Mouse (Mus musculus): ENCODE measurements at regions not wholly inside any gene's neighbourhood (a gene's known extent, or its start where the extent isn't known, plus 50 kb on each side); places are given as distances from the start of the nearest gene placed in this dataset.

DNA sequence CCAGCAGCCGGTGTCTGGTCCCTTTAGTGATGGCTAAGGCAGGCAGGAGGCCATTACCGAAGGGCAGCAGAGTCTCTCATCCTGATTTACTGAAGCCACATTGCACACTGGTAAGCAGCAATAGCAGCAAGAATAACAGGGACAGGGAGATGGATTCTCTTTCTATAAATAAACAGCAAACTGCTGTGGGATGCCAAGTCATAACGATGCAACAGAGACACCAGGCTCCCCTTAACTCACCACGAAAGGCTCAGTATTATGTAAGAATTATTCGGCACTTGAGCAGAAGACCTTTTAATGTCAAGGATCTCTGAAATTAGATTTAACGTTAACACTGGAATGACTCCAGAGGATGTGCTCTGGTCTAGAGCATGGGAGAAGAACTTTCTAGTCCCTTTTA is 202.1 kb downstream of the Ddx10 start:
- Histone ChIP-seq H3K9ac (replicated peaks) (no peak overlapping the region), H3K9me3 (no peaks in the 10 kb centered on the region), H3K27ac (replicated peaks) (no peak overlapping the region), H3K36me3 (no peaks in the 10 kb centered on the region), H3K4me3 (no peak overlapping the region), H3K4me1 (no peaks in the 10 kb centered on the region), H3K27me3 (no peaks in the 10 kb centered on the region), H3K4me2 (replicated peaks) (no peak overlapping the region)
- WGBS = 80% methylated on average over 6 of the region's 6 CpGs
- ATAC-seq (replicated peaks) = no peak

DNA sequence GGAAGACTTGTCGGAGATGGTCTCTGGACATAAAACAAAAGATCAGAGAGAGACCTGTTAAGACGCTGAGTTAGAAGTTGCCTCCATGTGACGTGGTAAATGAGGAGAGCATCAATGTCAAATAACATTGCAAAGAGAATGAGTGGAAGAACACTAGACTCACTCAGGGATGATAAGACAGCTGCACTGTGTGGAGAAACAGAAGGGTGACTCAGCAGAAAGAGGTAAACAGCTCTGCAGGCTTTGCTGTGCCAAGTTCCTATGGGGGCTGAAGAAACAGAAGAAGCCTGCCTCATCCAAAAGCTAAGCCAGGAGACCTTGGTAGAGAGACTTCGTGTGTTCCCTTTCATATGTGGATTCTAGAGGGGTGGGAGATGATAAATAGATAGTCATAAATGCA is 214.1 kb downstream of the Ddx10 start:
- Histone ChIP-seq H3K27me3 (no peaks in the 10 kb centered on the region), H3K9ac (replicated peaks) (no peak overlapping the region), H3K27ac (replicated peaks) (no peak overlapping the region), H3K4me3 (no peak overlapping the region), H3K9me3 (no peaks in the 10 kb centered on the region), H3K36me3 (no peaks in the 10 kb centered on the region), H3K4me1 (no peaks in the 10 kb centered on the region), H3K4me2 (replicated peaks) (no peak overlapping the region)
- no peak for ATAC-seq (replicated peaks)
- 82% methylated on average over 4 of the region's 4 CpGs for WGBS

DNA sequence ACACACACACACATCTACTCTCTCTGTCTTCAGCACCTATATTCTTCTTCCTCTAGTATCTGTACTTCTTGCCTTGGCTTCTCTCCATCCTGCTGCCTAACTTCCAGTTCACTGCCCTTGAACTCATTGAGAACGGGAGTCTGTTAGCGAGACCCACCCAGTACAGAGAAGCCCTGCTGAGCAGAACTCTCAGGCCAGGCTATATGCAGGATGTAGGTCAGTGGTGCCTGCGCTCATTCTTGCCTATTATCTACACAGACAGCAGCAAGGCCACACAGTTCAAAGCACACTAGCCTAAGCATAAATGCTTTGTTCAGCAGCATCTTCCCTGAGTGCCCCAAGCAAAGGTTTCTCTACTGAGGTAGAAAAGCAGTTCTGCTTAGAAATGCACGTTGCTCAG is 225.8 kb downstream of the Ddx10 start:
- 66% methylated on average over 4 of the region's 4 CpGs for WGBS

DNA sequence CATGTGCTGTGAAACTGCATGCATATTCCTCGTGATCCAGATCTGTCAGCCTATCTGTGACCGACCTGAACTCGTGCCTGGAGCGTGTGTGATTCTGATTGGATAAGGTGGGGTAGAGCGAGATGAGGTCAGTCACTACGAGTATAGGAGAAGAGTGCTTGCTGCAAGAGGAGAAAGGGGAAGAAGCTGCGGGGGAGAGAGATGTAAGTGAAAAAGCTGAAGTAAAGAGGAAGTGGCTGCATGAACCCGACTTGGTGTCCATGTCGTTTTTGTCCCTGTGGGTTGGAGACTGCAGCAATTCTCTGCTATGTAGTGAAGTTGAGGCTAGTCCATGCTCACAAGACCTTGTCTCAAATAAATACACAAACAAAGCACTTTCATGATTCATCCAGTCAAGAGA is 237.1 kb downstream of the Ddx10 start:
- no peaks in the 10 kb centered on the region for H3K36me3 ChIP-seq
- no peak overlapping the region for H3K4me3 ChIP-seq
- WGBS = 92% methylated on average over 9 of the region's 9 CpGs
- no peak for ATAC-seq (replicated peaks)
- no peaks in the 10 kb centered on the region for H3K4me1 ChIP-seq
- no peaks in the 10 kb centered on the region for H3K27me3 ChIP-seq
- H3K9me3 ChIP-seq = no peaks in the 10 kb centered on the region
- no peak overlapping the region for H3K27ac ChIP-seq (replicated peaks)
- H3K9ac ChIP-seq (replicated peaks) = no peak overlapping the region
- H3K4me2 ChIP-seq (replicated peaks) = no peak overlapping the region

More for the DNA sequence above, 225.8 kb downstream of the Ddx10 start:
- no peak overlapping the region for H3K4me3 ChIP-seq
- no peaks in the 10 kb centered on the region for H3K36me3 ChIP-seq
- no peak for ATAC-seq (replicated peaks)
- no peaks in the 10 kb centered on the region for H3K27me3 ChIP-seq
- no peak overlapping the region for H3K27ac ChIP-seq (replicated peaks)
- no peaks in the 10 kb centered on the region for H3K9me3 ChIP-seq
- H3K4me1 ChIP-seq = no peaks in the 10 kb centered on the region
- H3K4me2 ChIP-seq (replicated peaks) = no peak overlapping the region
- no peak overlapping the region for H3K9ac ChIP-seq (replicated peaks)

DNA sequence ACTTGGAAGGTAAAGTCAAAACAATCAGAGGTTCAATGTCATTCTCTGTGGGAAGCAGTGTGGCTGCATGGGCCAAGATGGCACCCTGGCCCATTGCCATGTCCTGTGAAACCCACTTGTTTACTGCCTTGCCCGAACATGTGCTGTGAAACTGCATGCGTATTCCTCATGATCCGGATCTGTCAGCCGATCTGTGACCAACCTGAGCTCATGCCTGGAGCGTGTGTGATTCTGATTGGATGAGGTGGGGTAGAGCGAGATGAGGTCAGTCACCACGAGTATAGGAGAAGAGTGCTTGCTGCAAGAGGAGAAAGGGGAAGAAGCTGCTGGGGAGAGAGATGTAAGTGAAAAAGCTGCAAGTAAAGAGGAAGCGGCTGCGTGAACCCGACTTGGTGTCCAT is 240.5 kb downstream of the Ddx10 start:
- Histone ChIP-seq H3K27ac (replicated peaks) (no peak overlapping the region), H3K4me3 (no peak overlapping the region), H3K27me3 (no peaks in the 10 kb centered on the region), H3K4me2 (replicated peaks) (no peak overlapping the region), H3K9ac (replicated peaks) (no peak overlapping the region), H3K9me3 (no peaks in the 10 kb centered on the region), H3K4me1 (peaks cover 11% of the 10 kb centered on the region; the same call in 1 of the 2 replicates), H3K36me3 (no peaks in the 10 kb centered on the region)
- ATAC-seq (replicated peaks) = no peak
- WGBS = 90% methylated on average over 10 of the region's 10 CpGs

DNA sequence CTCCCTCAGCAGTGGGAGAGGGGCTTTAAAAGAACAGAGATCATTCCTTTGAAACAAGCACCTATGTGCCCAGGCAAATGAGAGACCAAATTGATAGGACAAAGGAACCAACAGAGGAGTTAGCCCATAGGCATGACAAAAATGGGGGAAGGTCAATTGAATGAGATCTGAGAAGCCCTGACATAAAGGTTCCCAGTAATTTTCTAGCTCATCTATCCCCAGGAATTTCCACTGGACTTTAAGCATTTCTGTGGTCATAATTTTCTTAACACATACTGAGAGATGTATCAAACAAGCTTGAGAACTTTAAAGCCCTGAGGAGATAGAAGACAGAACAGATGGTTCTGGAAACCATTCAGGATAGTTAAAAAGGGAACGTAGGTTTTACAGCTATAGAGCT is 241.8 kb downstream of the Ddx10 start:
- Histone ChIP-seq H3K9ac (replicated peaks) (no peak overlapping the region), H3K27me3 (no peaks in the 10 kb centered on the region), H3K4me3 (no peak overlapping the region), H3K36me3 (no peaks in the 10 kb centered on the region), H3K4me2 (replicated peaks) (no peak overlapping the region), H3K27ac (replicated peaks) (no peak overlapping the region), H3K9me3 (no peaks in the 10 kb centered on the region), H3K4me1 (peaks cover 11% of the 10 kb centered on the region; the same call in 1 of the 2 replicates)
- no peak for ATAC-seq (replicated peaks)
- WGBS = 80% methylated on average over 1 of the region's 1 CpGs

DNA sequence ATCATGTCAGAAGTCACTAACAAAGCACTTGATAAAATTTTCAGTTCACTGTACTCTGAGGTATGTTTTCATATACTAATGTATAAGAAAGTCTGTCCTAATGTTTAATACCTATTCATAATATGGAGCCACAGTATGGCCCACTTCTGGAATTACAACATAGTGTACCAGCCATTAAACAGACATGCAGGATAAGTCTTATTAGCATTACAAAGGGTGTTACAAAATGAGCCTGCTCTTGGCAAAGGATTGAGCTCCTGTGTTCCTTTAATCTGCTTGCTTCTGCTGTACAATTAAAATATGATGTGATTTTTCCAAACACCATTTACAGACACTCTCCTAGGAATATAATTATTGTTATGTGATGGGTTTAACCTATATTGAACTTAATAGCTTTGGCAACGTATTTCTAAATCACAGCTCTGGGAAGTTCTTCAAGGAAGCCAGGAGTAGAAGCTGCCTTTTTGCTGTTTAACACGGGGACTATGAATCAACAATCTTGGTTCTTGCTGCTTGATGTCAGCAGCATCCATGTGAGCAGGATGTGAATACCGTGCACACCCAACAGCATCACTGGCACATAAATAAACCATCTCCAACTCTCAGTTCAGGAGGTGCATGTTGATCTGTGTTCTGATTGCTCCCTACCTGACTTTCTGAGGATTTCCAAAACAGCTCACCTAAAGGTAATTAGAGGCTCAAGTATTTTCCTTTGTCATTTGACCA is 243.4 kb downstream of the Ddx10 start:
- ATAC-seq (replicated peaks) = peak; percentile 69; the same call in 1 of the 2 replicates
- Histone ChIP-seq H3K27ac (replicated peaks) (peak overlapping the region; percentile 54; the same call in 1 of the 2 replicates), H3K9ac (replicated peaks) (no peak overlapping the region), H3K36me3 (no peaks in the 10 kb centered on the region), H3K27me3 (no peaks in the 10 kb centered on the region), H3K4me2 (replicated peaks) (no peak overlapping the region), H3K4me3 (no peak overlapping the region), H3K9me3 (no peaks in the 10 kb centered on the region), H3K4me1 (peaks cover 11% of the 10 kb centered on the region; the same call in 1 of the 2 replicates)
- 11% methylated on average over 3 of the region's 3 CpGs for WGBS

DNA sequence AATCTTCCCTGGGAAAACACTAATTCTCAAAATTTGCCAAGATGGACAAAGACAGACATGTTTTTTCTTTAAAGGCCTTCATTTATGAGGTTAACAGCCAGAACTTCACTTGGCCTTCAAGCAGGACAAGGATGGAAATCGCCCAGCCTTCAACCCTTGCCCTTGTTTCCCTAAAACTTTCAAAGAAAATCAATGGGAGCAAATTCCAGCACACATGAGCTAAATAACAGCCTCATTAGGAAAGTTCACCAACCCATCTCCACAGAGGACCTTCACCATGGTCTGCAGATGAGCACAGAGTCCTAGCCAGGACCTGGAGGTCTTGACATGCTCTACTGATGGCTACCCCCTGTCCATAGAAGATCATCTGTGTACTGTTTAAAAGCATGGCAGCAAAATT is 271.8 kb downstream of the Ddx10 start:
- ATAC-seq (replicated peaks) = no peak
- no peak overlapping the region for H3K4me3 ChIP-seq
- no peak overlapping the region for H3K9ac ChIP-seq (replicated peaks)
- H3K9me3 ChIP-seq = no peaks in the 10 kb centered on the region
- no peak overlapping the region for H3K4me2 ChIP-seq (replicated peaks)
- no peaks in the 10 kb centered on the region for H3K4me1 ChIP-seq
- 76% methylated on average over 1 of the region's 1 CpGs for WGBS
- no peaks in the 10 kb centered on the region for H3K27me3 ChIP-seq
- no peaks in the 10 kb centered on the region for H3K36me3 ChIP-seq
- no peak overlapping the region for H3K27ac ChIP-seq (replicated peaks)

DNA sequence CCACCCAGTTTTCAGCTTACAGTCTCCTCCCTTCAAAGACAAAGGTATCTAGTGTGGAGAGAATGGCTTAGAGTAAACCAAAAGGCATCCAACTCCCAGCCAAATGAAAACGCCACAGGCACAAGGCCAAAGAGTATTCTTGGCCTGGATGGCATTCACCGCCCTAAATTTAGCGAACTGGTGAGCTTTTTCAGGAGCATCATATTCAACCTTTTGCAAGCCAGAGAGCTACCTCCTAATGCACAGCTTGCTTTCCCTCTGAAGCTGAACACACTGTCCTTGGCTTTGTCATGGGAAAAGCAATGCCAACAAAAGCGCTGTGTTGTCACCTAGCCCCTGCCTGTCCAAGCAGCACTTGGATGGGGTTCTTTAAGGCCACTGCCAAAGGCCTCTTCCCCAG is 282.2 kb downstream of the Ddx10 start:
- WGBS = 88% methylated on average over 4 of the region's 4 CpGs
- Histone ChIP-seq H3K4me1 (no peaks in the 10 kb centered on the region), H3K4me3 (no peak overlapping the region), H3K27ac (replicated peaks) (no peak overlapping the region), H3K9me3 (no peaks in the 10 kb centered on the region), H3K36me3 (no peaks in the 10 kb centered on the region), H3K27me3 (no peaks in the 10 kb centered on the region), H3K4me2 (replicated peaks) (no peak overlapping the region), H3K9ac (replicated peaks) (no peak overlapping the region)
- ATAC-seq (replicated peaks) = no peak

DNA sequence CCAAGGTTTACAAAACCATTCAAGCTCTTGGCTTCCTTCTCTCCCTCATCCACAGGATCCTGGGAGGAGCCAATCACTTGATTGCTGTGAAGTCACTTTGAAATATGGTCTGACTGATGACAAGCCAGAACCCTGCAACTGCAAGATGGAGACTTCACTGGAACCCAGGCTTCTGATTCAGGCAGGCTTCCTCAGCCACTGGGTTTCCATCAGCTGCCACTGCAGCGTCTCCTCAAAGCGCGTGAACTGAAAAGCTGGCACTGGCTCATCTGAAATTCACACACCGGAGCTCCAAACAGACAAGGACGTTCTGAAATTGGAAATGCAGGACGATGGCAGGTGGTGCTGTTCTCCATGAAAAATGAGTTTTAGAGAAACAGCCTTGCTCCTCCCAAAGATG is 280.1 kb upstream of the AI593442 start:
- H3K4me2 ChIP-seq (replicated peaks) = no peak overlapping the region
- ATAC-seq (replicated peaks) = no peak
- H3K9ac ChIP-seq (replicated peaks) = no peak overlapping the region
- H3K4me3 ChIP-seq = no peak overlapping the region
- no peaks in the 10 kb centered on the region for H3K4me1 ChIP-seq
- no peaks in the 10 kb centered on the region for H3K36me3 ChIP-seq
- no peaks in the 10 kb centered on the region for H3K27me3 ChIP-seq
- no peaks in the 10 kb centered on the region for H3K9me3 ChIP-seq
- WGBS = 53% methylated on average over 6 of the region's 6 CpGs
- H3K27ac ChIP-seq (replicated peaks) = no peak overlapping the region

DNA sequence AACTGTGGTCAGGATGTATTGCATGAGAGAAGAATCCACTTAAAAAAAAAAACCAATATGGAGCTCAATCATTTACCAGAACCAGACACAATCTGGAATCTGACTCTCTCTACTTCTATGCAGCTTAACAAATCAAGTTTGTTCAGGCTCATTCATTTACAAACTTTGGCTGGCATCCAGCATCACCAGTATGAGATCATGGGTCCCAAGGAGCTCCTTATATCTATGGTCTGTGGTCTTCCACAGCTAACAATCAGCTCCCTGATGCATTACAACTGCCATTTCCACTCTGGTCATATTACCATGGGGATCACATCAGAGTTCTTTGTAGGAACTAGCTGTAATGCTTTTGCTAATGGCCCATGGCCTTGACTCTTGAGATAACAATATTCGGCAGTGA is 277.7 kb upstream of the AI593442 start:
- 82% methylated on average over 1 of the region's 1 CpGs for WGBS
- H3K4me1 ChIP-seq = no peaks in the 10 kb centered on the region
- no peaks in the 10 kb centered on the region for H3K9me3 ChIP-seq
- H3K27ac ChIP-seq (replicated peaks) = no peak overlapping the region
- no peak overlapping the region for H3K4me2 ChIP-seq (replicated peaks)
- H3K9ac ChIP-seq (replicated peaks) = no peak overlapping the region
- H3K36me3 ChIP-seq = no peaks in the 10 kb centered on the region
- no peak for ATAC-seq (replicated peaks)
- no peaks in the 10 kb centered on the region for H3K27me3 ChIP-seq
- H3K4me3 ChIP-seq = no peak overlapping the region

DNA sequence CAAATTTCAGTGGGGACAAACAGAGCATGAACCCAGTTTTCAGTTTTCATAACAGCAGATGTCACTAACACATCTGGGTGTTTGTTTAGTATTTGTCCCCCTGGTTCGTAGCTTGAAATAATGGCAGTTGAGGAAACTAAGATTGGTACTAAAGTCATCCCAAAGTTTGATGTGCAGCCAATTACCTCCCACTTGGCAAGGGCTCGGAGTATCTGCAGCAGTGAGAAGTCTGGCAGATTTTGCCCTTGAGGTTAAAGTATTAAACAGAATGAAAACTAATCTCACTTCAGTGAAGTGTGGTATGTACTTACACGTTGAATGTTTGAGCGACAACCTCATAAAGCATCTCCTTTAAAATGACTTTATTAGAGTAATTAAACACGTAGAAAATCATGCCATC is 264.5 kb upstream of the AI593442 start:
- Histone ChIP-seq H3K4me3 (no peak overlapping the region), H3K36me3 (no peaks in the 10 kb centered on the region), H3K9ac (replicated peaks) (no peak overlapping the region), H3K9me3 (no peaks in the 10 kb centered on the region), H3K27ac (replicated peaks) (no peak overlapping the region), H3K27me3 (no peaks in the 10 kb centered on the region), H3K4me2 (replicated peaks) (no peak overlapping the region), H3K4me1 (peaks cover 21% of the 10 kb centered on the region)
- 45% methylated on average over 5 of the region's 5 CpGs for WGBS
- ATAC-seq (replicated peaks) = no peak

DNA sequence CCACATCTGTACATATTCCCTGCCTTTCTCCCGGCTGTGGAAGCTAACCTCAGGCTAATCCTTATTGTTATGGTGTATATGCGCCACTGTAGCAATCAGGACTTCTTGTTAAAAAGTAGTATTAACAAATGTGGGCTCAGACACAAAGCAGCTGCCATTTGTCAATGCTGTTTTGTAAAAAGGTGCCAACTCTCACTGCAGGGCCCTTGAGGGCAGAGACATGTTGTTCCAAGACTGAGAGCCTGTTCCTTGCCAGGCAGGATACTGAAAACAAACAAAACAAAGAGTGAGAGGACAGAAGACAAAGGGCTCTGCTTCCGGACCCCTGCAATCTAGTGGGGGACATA is 262.0 kb upstream of the AI593442 start:
- WGBS = 6% methylated on average over 3 of the region's 3 CpGs
- peak overlapping the region; percentile 71 for H3K27ac ChIP-seq (replicated peaks)
- H3K9ac ChIP-seq (replicated peaks) = no peak overlapping the region
- no peak overlapping the region for H3K4me2 ChIP-seq (replicated peaks)
- no peaks in the 10 kb centered on the region for H3K9me3 ChIP-seq
- no peak overlapping the region for H3K4me3 ChIP-seq
- peaks cover 21% of the 10 kb centered on the region for H3K4me1 ChIP-seq
- peak; percentile 69 for ATAC-seq (replicated peaks)
- H3K36me3 ChIP-seq = no peaks in the 10 kb centered on the region
- H3K27me3 ChIP-seq = no peaks in the 10 kb centered on the region

All from forebrain, embryonic 15.5 days (tissue).